Mouse (Mus musculus) stomach, embryonic 15.5 days (tissue): ENCODE measurements around the gene Nabp2. TPM values are rescaled to one million over a fixed set of nuclear protein-coding genes. Genes with fewer than 3 reads are reported as not detected.

Experiments
- ATAC-seq: fragments of 200-750 bp; cut with Nextera tagmentation; 2 replicates; pipeline ENCODE4 v1.8.0; 2017; ENCODE audit warnings: low read depth, moderate number of reproducible peaks, moderate TSS enrichment; ENCODE audit not compliant: insufficient read depth, low FRiP score
- H3K27ac ChIP-seq: fragments of 300-500 bp; sonication (generic); 2 replicates; pipeline ENCODE4 v1.5.1; 2015; ENCODE audit warnings: mild to moderate bottlenecking, inconsistent platforms
- H3K27me3 ChIP-seq: fragments of 300-500 bp; sonication (generic); replicated peaks from 2 replicates; pipeline ENCODE4 v1.6.1; 2015; ENCODE audit warnings: inconsistent platforms
- H3K36me3 ChIP-seq: fragments of 300-500 bp; sonication (generic); 2 replicates; pipeline ENCODE4 v1.6.1; 2015; ENCODE audit warnings: inconsistent platforms
- H3K4me1 ChIP-seq: fragments of 300-500 bp; sonication (generic); 2 replicates; pipeline ENCODE4 v1.6.1; 2015; ENCODE audit warnings: inconsistent platforms
- H3K4me2 ChIP-seq: fragments of 300-500 bp; sonication (generic); 2 replicates; pipeline ENCODE4 v1.6.1; 2015; ENCODE audit warnings: mild to moderate bottlenecking, inconsistent platforms
- H3K4me3 ChIP-seq: fragments of 300-500 bp; sonication (generic); replicated peaks from 2 replicates; pipeline ENCODE4 v1.5.1; 2015; ENCODE audit warnings: inconsistent platforms
- H3K9ac ChIP-seq: fragments of 300-500 bp; sonication (generic); 2 replicates; pipeline ENCODE4 v1.6.1; 2015; ENCODE audit warnings: inconsistent platforms
- H3K9me3 ChIP-seq: fragments of 300-500 bp; sonication (generic); 2 replicates; pipeline ENCODE4 v1.6.1; 2016; ENCODE audit warnings: inconsistent platforms
- WGBS: fragments of 180-500 bp; shearing (Covaris S2); methylation state at CpG from one replicate; pipeline ENCODE4 v1.1.7; 2015; 5-methylcytosine and 5-hydroxymethylcytosine counted together
- polyA plus RNA-seq: library from polyadenylated mRNA; unstranded; fragments of >200 nt; fragmentation: Nextera tagmentation; extraction: Ambion mirVana; gene quantifications from 2 replicates; pipeline ENCODE4 v1.2.1, GENCODE M21; 2015

The Nabp2 gene
- 66.3 and 81.0 TPM in 2 replicates for polyA plus RNA-seq

- peaks cover 46% of the 10 kb centered on the region for H3K4me1 ChIP-seq
- under 1% methylated on average over 50 of the region's 50 CpGs for WGBS
Measured at GRCm38 (mm10) chr10:128411211-128412054, at the start of gene Nabp2, which contains the start of gene Rnf41. TSS of gene Nabp2 (minus strand) at chr10:128411492. TSS of gene Rnf41 (plus strand) at chr10:128411657.

DNA sequence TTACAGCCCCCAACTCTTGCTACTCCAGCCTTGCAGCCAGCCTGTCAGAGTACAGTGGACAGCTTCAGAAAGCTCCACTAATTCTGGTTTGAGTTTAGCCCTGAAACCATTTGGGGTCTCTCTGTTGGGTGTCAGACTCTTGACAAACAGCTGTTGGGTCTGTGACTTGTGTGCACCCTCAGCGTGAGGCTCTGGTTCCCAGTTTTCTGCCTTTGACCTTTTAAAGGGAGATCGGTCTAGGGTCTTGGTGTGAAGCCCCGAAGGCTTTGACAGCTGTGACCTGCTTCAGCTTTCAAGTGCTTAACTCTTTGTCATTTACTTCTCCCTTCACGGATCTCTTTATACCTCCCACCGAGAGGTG is 49.0 kb upstream of the Nabp2 start:
- WGBS: 5% methylated on average over 5 of the region's 5 CpGs
- Histone ChIP-seq H3K27me3 (no peaks in the 10 kb centered on the region), H3K9ac (peak overlapping the region; percentile 94; the same call in 1 of the 2 replicates), H3K9me3 (no peaks in the 10 kb centered on the region), H3K36me3 (peaks cover 27% of the 10 kb centered on the region), H3K27ac (peak overlapping the region; percentile 97), H3K4me3 (peak overlapping the region; percentile 88), H3K4me2 (peak overlapping the region; percentile 71), H3K4me1 (peaks cover 11% of the 10 kb centered on the region; the same call in 1 of the 2 replicates)
- no peak for ATAC-seq

More at GRCm38 (mm10) chr10:128411211-128412054, at the start of gene Nabp2, which contains the start of gene Rnf41:
- Histone ChIP-seq H3K4me3 (peak within 1 kb of the TSS; percentile 92), H3K27me3 (no peaks in the 10 kb centered on the region), H3K27ac (peak within 1 kb of the TSS; percentile 96), H3K4me2 (peak within 1 kb of the TSS; percentile 94), H3K9ac (peak within 1 kb of the TSS; percentile 86), H3K9me3 (no peaks in the 10 kb centered on the region), H3K36me3 (no peaks in the 10 kb centered on the region)
- ATAC-seq: peak; percentile 87

DNA sequence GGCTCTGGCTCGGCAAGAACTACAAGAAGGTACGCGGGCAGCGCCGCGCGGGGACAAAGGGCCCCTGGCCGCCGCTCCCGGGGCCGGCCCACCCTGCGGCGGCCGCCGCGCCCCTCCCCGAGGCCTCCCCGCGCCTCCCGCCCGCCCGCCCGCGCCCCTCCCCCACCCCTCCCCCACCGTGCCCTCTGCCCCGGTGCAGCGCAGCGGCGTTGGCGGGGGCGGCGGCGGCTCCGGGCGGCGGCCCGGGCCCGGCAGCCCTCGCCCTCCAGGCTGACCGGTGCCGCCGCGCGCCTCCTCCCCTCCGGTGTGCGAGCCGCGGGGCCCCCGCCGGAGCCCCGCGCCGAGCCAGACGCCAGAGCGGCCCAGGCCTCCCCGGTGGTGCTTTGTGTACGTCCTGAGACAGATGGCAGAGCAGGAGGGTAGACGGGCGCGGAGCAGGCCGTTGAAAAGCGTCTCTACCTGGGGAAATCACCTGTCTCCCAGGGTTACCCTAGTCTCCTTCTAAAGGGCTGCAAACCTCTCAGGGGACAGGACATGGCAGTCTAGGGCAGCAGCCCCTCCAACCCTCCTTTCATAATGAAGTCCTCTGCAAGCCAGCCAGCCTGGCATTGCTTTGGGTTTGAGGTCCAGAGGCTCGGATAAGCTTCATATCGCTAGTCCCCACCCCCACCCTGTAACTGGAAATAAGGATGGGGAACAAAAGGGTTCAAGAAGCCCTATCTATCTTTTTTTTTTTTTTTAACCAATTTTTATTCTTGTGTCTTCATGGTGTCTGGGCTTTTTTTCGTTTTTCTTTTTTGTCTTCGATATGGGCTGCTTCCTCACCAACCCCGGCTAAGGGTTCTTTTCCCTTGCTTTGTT is 48.3 kb upstream of the Nabp2 start:
- H3K27ac ChIP-seq: peak overlapping the region; percentile 97
- peak overlapping the region; percentile 94 for H3K9ac ChIP-seq
- H3K9me3 ChIP-seq: no peaks in the 10 kb centered on the region
- peaks cover 17% of the 10 kb centered on the region for H3K4me1 ChIP-seq
- H3K27me3 ChIP-seq: no peaks in the 10 kb centered on the region
- H3K36me3 ChIP-seq: peaks cover 23% of the 10 kb centered on the region
- under 1% methylated on average over 32 of the region's 67 CpGs for WGBS
- peak overlapping the region; percentile 88 for H3K4me3 ChIP-seq
- peak overlapping the region; percentile 71 for H3K4me2 ChIP-seq
- ATAC-seq: peak; percentile 72

DNA sequence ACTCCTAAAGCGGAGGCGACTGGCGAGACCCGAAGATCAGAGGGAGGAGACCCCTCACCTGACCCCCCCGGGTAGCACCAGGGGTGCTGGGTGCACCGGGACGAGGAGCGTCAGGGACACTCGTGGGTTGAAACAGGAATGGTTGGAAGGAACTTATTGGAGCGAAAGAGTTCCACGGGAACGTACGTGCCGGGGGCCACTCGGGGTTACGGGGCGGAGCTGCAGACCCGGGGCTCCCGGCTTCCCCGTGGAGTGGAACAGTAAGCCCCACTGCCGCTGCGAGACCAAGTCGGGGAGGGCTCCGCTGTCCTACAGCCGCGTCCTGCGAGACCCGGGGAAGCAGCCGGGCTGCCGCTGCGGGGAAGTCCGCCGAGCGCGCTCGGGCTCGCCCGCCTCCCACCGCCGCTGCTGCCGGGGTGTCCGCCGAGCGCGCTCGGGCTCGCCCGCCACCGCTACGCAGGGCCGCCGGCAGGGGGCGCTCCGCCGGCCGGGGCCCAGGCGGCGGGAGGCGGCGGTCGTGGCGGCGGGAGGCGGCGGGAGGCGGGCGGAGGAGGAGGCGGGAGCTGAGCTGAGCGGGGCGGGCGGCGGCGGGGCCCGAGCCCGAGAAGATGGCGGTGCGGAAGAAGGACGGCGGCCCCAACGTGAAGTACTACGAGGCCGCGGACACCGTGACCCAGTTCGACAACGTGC is 47.6 kb upstream of the Nabp2 start, which contains the start of gene Smarcc2:
Smarcc2 (plus strand) TSS at position 530 of the 690 bp plus-strand sequence.
- H3K27me3 ChIP-seq: no peaks in the 10 kb centered on the region
- peak within 1 kb of the TSS; percentile 88 for H3K4me3 ChIP-seq
- H3K4me2 ChIP-seq: peak within 1 kb of the TSS; percentile 71
- H3K27ac ChIP-seq: peak within 1 kb of the TSS; percentile 97
- H3K4me1 ChIP-seq: peaks cover 17% of the 10 kb centered on the region
- peak; percentile 79 for ATAC-seq
- peaks cover 19% of the 10 kb centered on the region for H3K36me3 ChIP-seq
- H3K9me3 ChIP-seq: no peaks in the 10 kb centered on the region
- H3K9ac ChIP-seq: peak within 1 kb of the TSS; percentile 94
- WGBS: under 1% methylated on average over 64 of the region's 86 CpGs

- Histone ChIP-seq H3K4me1 (peaks cover 17% of the 10 kb centered on the region), H3K27me3 (no peaks in the 10 kb centered on the region), H3K9me3 (no peaks in the 10 kb centered on the region), H3K36me3 (peaks cover 14% of the 10 kb centered on the region), H3K27ac (peak overlapping the region; percentile 97), H3K4me3 (peak overlapping the region; percentile 88), H3K4me2 (peak overlapping the region; percentile 70), H3K9ac (peak overlapping the region; percentile 94)
- WGBS: under 1% methylated on average over 29 of the region's 29 CpGs
- peak; percentile 62 for ATAC-seq
Measured at GRCm38 (mm10) chr10:128458348-128458718, 47.0 kb upstream of the Nabp2 start.

- peak overlapping the region; percentile 70; the same call in 1 of the 2 replicates for H3K4me2 ChIP-seq
- peaks cover 8% of the 10 kb centered on the region; the same call in 1 of the 2 replicates for H3K36me3 ChIP-seq
- no peak for ATAC-seq
- WGBS: 80% methylated on average over 6 of the region's 6 CpGs
- no peak overlapping the region; the same call in 1 of the 2 replicates for H3K4me3 ChIP-seq
- no peak overlapping the region for H3K9ac ChIP-seq
- no peaks in the 10 kb centered on the region for H3K9me3 ChIP-seq
- H3K4me1 ChIP-seq: peaks cover 17% of the 10 kb centered on the region
- no peaks in the 10 kb centered on the region for H3K27me3 ChIP-seq
- H3K27ac ChIP-seq: no peak overlapping the region
Measured at GRCm38 (mm10) chr10:128457676-128458075, 46.4 kb upstream of the Nabp2 start.

DNA sequence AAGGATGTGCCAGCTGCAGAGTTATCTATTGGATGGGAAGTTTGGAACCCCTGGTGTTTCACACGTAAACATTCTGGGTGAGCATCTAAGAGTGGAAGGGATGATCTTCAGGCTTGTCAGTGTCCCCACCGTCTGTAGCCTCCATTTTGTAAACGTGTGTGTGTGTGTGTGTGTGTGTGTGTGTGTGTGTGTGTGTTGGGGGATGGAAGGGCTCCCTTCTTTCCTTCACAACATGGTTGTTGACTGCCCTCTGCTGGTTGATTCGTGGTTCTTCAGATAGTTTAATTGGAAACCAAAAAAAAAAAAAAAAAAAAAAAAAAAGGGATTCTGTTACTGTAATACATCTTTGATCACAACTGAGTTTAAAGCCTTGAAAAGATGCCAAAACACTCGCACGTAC is 44.0 kb upstream of the Nabp2 start:
- no peak overlapping the region for H3K9ac ChIP-seq
- H3K36me3 ChIP-seq: no peaks in the 10 kb centered on the region
- H3K4me3 ChIP-seq: peak overlapping the region; percentile 9; the same call in 1 of the 2 replicates
- no peaks in the 10 kb centered on the region for H3K27me3 ChIP-seq
- no peak overlapping the region for H3K27ac ChIP-seq
- H3K4me2 ChIP-seq: peak overlapping the region; percentile 35
- H3K4me1 ChIP-seq: peaks cover 8% of the 10 kb centered on the region
- no peak for ATAC-seq
- no peaks in the 10 kb centered on the region for H3K9me3 ChIP-seq
- 3% methylated on average over 6 of the region's 6 CpGs for WGBS

GRCm38 (mm10) chr10:128454471-128454870 is 43.2 kb upstream of the Nabp2 start:
- WGBS: 70% methylated on average over 3 of the region's 3 CpGs
- H3K27ac ChIP-seq: no peak overlapping the region
- H3K4me2 ChIP-seq: no peak overlapping the region
- H3K9ac ChIP-seq: no peak overlapping the region
- H3K9me3 ChIP-seq: no peaks in the 10 kb centered on the region
- H3K4me3 ChIP-seq: no peak overlapping the region
- ATAC-seq: no peak
- H3K36me3 ChIP-seq: no peaks in the 10 kb centered on the region
- peaks cover 6% of the 10 kb centered on the region for H3K4me1 ChIP-seq
- no peaks in the 10 kb centered on the region for H3K27me3 ChIP-seq

- Histone ChIP-seq H3K4me1 (peaks cover 6% of the 10 kb centered on the region), H3K4me3 (no peak overlapping the region), H3K27ac (no peak overlapping the region), H3K9me3 (no peaks in the 10 kb centered on the region), H3K9ac (no peak overlapping the region), H3K27me3 (no peaks in the 10 kb centered on the region), H3K36me3 (no peaks in the 10 kb centered on the region), H3K4me2 (no peak overlapping the region)
- WGBS: 77% methylated on average over 6 of the region's 6 CpGs
- no peak for ATAC-seq
Measured at GRCm38 (mm10) chr10:128451014-128451413, 39.7 kb upstream of the Nabp2 start.

DNA sequence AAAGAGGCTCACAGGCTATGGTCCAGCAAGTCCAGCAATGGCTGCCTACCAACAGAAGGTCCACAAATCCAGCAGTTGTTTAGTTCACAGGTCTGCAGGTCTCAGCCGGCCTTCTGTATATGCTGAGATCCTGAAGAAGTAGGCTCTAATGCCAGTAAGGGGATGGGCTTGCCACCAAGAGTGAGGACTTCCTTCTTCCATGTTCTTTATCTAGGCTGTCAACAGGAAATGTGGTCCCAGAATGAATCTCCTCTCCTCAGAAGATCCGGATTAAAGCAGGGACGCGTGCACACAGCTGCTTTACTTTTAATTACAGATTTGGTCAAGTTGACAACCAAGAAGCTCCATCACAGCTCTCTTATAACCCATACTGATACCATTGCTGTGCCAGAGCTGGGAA is 34.1 kb upstream of the Nabp2 start:
- no peaks in the 10 kb centered on the region for H3K4me1 ChIP-seq
- no peaks in the 10 kb centered on the region for H3K9me3 ChIP-seq
- no peak overlapping the region for H3K4me3 ChIP-seq
- peaks cover 11% of the 10 kb centered on the region for H3K36me3 ChIP-seq
- 70% methylated on average over 4 of the region's 4 CpGs for WGBS
- no peak overlapping the region for H3K27ac ChIP-seq
- no peaks in the 10 kb centered on the region for H3K27me3 ChIP-seq
- H3K4me2 ChIP-seq: no peak overlapping the region
- no peak overlapping the region for H3K9ac ChIP-seq
- ATAC-seq: no peak

DNA sequence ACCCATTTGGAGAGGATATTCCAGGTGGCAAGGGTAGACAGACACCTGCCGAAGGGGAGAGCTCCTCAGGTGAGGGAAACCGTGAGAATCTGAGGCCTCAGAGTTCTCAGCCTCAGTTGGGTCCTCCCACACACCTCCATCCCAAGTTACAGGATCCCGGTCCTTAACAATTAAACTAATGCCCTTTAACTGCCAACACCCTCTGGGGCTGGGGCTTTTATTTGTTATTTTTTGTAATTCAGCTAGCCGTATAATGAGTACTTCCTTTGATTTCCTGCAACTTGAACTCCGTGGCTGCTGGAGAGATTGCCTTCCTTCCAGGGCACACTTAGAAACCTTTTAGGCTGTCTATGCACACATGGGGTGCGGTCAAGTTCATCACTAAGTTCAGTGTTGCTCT is 33.1 kb upstream of the Nabp2 start:
- 0 out of 2 replicates have a peak, but pooled peaks cover 2% of the 10 kb centered on the region for H3K4me1 ChIP-seq
- 71% methylated on average over 6 of the region's 6 CpGs for WGBS
- no peak overlapping the region for H3K9ac ChIP-seq
- H3K4me2 ChIP-seq: no peak overlapping the region
- H3K27ac ChIP-seq: no peak overlapping the region
- H3K27me3 ChIP-seq: no peaks in the 10 kb centered on the region
- no peaks in the 10 kb centered on the region for H3K9me3 ChIP-seq
- H3K36me3 ChIP-seq: peaks cover 16% of the 10 kb centered on the region
- no peak overlapping the region for H3K4me3 ChIP-seq
- no peak for ATAC-seq
